Mouse (Mus musculus) liver, adult (tissue): Measurements from ENCODE around the gene Fbn1.

Experiments
- GATA4 ChIP-seq: IDR thresholded peaks from 2 replicates; pipeline ENCODE4 v1.6.1; 2014; ENCODE audit warnings: mild to moderate bottlenecking, low read length; ENCODE audit not compliant: insufficient replicate concordance

Fbn1 gene

DNA sequence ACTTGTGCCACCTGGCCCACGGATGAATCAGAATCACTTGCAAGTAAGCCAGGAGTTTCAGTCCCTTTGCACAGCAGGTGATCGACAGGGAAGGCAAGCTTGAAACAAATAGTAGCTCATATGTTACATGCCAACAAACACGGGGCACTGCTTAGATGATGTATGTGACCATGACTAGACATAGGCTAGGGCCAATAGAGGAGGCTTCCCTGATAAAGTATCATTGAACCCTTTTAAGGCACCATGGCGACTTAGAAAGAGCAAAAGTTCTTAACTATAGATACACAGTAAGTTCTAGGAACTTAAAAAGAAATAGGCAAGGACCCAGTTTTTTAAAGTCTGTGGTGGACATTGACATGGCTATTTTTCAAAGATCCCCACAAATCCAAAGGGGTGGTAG lies at the start of gene Fbn1:
TSS of gene Fbn1 (minus strand) at position 101 of the 400 bp plus-strand sequence.
- TF ChIP-seq GATA4: no peak

- TF ChIP-seq GATA4: no peak
These were observed 48.0 kb upstream of the Fbn1 start for GRCm38 (mm10) chr2:125555830-125556229.

DNA sequence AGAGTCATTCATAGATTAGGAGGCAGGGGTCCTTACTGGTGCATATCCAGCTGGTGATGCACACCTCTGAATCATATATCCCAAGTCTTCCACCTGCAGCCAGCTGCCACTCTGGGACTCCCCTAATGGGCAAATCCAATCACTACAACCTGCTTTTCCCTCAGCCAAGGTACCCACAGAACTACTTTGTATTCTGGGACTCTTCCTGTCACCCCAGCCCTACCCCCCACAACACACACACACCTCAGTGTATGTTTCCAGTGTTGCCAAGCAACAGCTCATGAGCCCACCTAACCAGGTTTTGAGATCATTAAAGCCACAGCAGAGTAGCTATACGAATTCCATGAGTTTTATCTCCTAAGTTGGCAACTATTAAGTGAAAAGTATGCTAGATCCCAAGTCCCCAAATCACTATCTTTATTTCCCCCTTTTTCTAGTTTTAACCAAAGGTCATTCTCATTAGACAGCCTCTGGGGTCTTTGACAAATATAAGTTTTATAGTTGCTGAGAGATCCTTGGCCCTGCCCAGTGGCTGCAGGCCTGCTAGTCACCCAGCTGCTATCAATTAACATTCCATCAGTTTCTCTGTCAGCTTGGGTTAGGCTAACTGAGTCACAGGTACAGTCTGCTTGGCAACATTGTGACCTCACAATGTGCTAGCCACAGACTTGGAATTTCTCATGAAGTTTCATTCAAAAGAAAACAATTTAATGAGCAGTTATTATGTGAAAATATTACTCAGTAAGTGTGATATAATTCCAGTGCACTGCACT lies 41.2 kb upstream of the Fbn1 start:
- TF ChIP-seq GATA4: no peak

DNA sequence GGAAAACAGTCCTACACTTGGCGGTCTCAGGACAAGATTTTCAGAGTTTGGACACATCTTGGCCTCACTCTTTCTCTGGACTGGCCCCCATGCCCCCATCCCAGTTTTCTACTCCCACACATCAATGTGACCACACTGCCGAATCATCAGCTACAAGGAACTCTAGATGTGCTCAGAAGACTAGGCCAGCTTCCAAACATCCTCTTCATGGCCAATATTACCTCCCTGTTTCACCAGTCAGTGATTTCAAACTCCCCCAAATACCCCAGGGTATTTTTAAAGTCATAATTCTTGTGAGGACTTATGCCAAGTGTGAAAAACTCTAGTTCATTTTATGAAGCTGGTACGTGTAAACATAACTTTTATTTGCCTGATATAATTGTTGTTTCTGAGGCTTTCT lies 37.2 kb upstream of the Fbn1 start:
- no peak for TF ChIP-seq GATA4

DNA sequence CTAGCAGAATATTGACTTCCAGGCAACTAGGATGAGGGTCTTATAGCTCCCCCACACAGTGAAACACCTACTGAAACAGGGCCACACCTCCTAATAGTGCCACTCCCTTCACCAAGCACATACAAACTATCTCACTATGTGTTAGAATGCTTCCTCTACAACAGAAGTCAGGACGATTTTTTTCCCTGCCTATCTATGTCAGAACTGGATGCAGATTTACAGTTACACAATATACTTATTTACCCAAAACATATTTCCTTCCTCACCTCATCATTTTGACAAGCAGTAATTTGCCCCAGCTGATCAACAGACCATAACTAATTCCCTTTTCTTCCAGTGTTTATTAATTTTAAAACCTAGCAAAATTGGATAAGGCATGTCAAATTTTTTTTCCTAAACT lies 35.9 kb upstream of the Fbn1 start:
- TF ChIP-seq GATA4: no peak

GRCm38 (mm10) chr2:125541451-125541850 lies 33.7 kb upstream of the Fbn1 start:
- TF ChIP-seq GATA4: no peak

GRCm38 (mm10) chr2:125540579-125540978 lies 32.8 kb upstream of the Fbn1 start:
- TF ChIP-seq GATA4: no peak

DNA sequence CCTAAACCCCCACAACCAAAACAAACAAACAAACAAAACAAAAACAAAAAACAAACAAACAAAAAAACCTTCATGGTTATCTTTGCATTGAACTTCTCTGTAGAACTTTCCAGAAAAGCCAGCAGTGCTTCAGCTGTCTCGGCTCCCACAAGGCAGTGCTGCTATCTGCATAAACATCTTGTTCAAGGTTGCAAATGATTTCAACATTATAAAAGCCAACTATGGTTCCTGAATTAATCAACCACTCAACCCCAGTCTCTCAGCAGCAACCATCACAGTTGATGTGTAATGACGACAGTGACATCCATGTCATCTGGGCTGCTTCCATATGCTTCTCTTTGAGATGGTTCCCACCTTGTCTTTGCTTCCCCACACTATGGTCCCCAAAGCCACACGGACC lies 31.8 kb upstream of the Fbn1 start:
- TF ChIP-seq GATA4: no peak

DNA sequence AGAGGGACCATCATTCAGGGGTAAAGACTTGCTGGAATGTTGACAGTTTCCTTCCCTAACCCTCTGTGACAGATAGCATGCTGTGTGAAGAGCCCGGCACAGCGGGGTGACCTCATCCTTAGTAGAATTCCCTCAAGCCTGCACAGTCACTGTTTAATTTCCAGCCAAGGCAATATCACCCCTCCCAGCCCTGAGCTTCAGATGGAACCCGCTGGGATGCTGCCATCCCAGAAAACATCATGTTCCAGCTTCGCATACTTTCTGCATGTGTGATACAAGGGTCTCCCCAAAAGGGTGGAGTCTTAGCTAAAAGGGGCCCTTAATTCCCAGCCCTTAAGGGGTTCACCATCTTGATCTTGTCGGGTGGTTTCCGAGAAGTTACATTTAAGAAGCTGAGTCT lies 22.9 kb upstream of the Fbn1 start:
- TF ChIP-seq GATA4: no peak

DNA sequence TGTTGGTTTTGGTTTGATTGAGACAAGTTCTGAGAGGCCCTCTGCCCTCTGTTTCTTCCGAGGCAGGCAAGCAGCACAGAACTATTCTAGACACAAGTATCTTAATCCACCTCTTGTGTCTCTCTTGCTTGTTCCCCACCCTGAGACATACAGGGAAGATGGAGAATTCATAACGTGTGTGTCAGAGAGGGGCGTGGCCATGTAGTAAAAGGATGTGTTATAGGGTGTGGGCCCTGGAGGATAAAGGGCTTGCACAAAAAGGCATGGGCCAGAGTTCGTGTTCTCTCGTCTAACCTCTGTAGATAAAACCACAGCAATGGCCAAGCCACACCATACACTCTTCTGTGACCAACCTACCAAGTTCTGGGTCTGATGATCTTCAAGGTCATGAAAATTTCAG lies 18.8 kb upstream of the Fbn1 start:
- no peak for TF ChIP-seq GATA4

- no peak for TF ChIP-seq GATA4
These were observed 17.7 kb upstream of the Fbn1 start for GRCm38 (mm10) chr2:125525484-125525883.

DNA sequence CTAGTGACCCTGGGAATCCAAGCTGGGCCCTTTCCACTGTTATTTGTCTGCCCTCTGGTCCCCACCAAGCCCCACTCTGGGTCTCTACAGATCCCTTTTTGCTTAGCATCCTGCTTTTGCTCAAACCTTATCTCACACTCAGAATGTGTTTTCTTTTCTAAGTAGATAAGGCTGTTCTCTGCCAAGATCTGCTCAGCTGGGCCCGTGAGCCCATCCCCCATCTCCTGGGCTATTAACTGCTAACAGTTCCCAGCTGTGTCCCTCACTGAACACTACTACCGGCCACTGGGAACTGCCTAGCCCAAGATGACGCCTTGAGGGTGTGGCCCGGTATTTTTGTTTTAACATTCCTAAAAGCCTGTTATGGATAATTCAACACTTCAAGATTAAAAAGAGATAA lies 8.8 kb upstream of the Fbn1 start:
- TF ChIP-seq GATA4: peak; percentile 61; the same call in 1 of the 2 replicates

DNA sequence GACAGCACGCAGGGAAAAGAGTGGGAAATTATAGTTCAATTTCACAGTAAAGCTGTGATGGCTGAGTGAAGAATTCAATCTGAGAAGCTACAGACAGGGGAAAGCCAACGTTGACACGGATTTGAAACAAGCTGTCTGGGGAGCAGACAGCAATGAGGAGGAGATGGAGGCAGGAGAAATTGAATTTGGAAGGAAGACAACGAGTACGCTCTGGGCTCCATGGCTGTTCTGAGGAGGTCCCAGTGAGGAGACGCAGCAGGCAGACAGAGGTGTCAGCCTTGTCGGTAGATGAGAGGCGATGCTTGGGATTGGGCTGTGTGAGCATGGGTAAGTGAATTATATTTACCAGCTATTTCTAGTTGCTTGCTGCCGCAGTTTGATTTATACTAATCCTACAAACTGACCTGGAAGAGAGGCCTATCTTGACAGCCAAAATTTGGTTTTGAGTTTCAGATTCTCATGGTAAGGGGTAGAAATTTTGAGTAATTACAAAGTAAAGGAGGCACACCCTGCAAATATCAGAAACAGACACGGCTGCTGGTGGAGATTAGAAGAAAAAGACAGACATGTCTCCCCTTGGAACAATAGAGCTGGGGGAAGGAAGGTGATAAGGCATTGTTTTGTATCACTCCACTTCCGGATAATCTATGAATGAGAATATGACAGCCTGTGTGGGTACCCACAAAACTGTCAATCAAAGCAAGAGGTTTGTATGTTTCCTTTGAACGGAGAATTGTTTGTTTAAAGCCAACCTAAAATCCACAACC lies 7.7 kb upstream of the Fbn1 start:
- peak; percentile 82 for TF ChIP-seq GATA4

DNA sequence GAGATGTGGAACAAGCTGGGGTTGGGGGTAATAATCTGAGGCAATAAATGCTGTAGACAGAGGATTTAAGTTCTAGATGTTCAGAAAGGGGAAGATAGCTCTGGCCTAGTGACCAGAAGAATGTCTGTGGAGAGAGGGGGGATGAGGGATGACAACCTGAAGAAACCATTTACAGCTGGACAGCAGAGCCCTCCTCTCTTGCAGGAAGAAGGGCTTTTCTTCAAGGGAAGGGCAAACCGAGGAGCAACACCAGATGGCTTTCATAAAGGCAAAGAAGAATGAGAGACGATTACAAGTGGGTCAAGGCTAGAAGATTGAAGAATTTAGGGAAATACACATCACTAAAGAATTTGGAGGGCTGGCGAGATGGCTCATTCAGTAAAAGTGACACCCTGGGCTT lies 6.6 kb upstream of the Fbn1 start:
- TF ChIP-seq GATA4: no peak

DNA sequence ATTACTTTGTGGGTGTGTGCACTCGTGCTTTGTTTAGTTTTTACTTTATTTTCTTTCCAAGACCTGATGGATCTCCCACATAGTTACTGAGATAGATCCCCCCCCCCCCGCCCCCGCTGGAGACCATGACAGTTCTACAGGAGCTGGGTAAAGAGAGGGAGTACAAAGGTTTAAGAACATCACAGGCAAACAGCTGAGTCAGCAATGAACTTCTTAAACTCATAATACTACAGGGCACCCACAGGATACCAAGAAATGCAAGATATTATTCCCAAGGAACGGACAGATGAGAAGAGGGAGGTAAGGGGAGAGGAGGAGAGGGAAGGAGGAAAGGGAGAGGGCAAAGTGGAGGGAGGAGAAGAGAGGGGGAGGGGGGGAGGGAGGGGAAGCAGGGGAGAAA lies 4.8 kb upstream of the Fbn1 start:
- no peak for TF ChIP-seq GATA4

GRCm38 (mm10) chr2:125511898-125512297 lies 4.1 kb upstream of the Fbn1 start:
- no peak for TF ChIP-seq GATA4
